Comparison of ENCODE assay signal across 8 mouse cellular contexts in genomic region chr16:12154476-12154875, GRCm38 (mm10).
DNase-seq lines count a peak whose midpoint lies in the region; TF ChIP-seq lines count a peak whose summit lies in the region.

No protein-coding gene starts in this region.

- TF ChIP-seq EP300 in heart, adult 2 months (IDR thresholded peaks at IDR 0.05; ENCODE audit: insufficient read depth, low read depth, low read length) = no peak

- no peaks in the 10 kb centered on the region for H3K79me2 ChIP-seq in heart, adult 2 months (replicated peaks; ENCODE audit: control insufficient read depth, insufficient read depth, low read length)

- no peaks in the 10 kb centered on the region for H3K27me3 ChIP-seq in heart, adult 2 months (ENCODE audit: control insufficient read depth, insufficient read depth, low read length)

- H3K4me3 ChIP-seq in heart, adult 2 months = no peak overlapping the region

- no peak overlapping the region for H3K27ac ChIP-seq in heart, adult 2 months

- H3K9ac ChIP-seq in heart, adult 2 months (ENCODE audit: low read depth, low read length) = no peak overlapping the region

- no peaks in the 10 kb centered on the region for H3K36me3 ChIP-seq in heart, adult 2 months (ENCODE audit: control insufficient read depth, insufficient read depth, low read length)

- 61% methylated on average over 2 of the region's 2 CpGs for WGBS in heart, adult 2 months

- peak; percentile 84 for DNase-seq in heart, adult 11 months
- no peak for DNase-seq in heart, adult 2 months
- peak; percentile 4 for DNase-seq in ovary, postnatal 36 days (ENCODE audit: low spot score)
- DNase-seq in ovary, postnatal 14 days (ENCODE audit: low spot score) = no peak
- DNase-seq in layer of hippocampus, postnatal 36 days = peak; percentile 30 to 31
- no peak for DNase-seq in thymus, adult 18-20 months
- no peak for DNase-seq in MN1 (ENCODE audit: low spot score)
- DNase-seq in embryo, embryonic 10.5 days (ENCODE audit: low spot score) = no peak

- intact Hi-C loops in heart, adult 2 months (cut with DNase I) = no loop called here

- no peak for TF ChIP-seq CTCF in heart, adult 2 months (IDR thresholded peaks at IDR 0.05)

- no peaks in the 10 kb centered on the region for H3K4me1 ChIP-seq in heart, adult 2 months (ENCODE audit: control insufficient read depth, insufficient read depth, low read length)

- no peak for TF ChIP-seq POLR2A in heart, adult 2 months (IDR thresholded peaks at IDR 0.05; ENCODE audit: insufficient read depth, low read depth, low read length)

Comparison
In these comparisons a context has a peak if more than half of its experiments do, and no peak if none do; other contexts are left out.
1. DNase-seq: peak in heart, adult 11 months (single experiment), ovary, postnatal 36 days (single experiment) and layer of hippocampus, postnatal 36 days (2 of 2); none in heart, adult 2 months (0 of 2), ovary, postnatal 14 days (single experiment), thymus, adult 18-20 months (0 of 2), MN1 (single experiment) and embryo, embryonic 10.5 days (single experiment).